Mouse (Mus musculus): ENCODE measurements around the gene Mrtfb. TPM values are rescaled to one million over a fixed set of nuclear protein-coding genes. Genes with fewer than 3 reads are reported as not detected.

Mrtfb gene
- polyA plus RNA-seq, 1 experiment: 0.49 TPM

- TF ChIP-seq FLI1 (IDR thresholded peaks at IDR 0.05; ENCODE audit: low read length): no peak
- no peak for TF ChIP-seq GATA1 (IDR thresholded peaks at IDR 0.05; ENCODE audit: borderline replicate concordance, low read length)
- no peaks in the 10 kb centered on the region for H3K36me3 ChIP-seq (replicated peaks; ENCODE audit: low read length)
- H3K4me3 ChIP-seq (replicated peaks): no peak overlapping the region
- no peaks in the 10 kb centered on the region; the same call in 1 of the 2 replicates for H3K9me3 ChIP-seq
- H3K4me1 ChIP-seq: peaks cover 15% of the 10 kb centered on the region
- H3K27me3 ChIP-seq (replicated peaks): no peaks in the 10 kb centered on the region
Observed at GRCm38 (mm10) chr16:13313096-13313719, 56.9 kb downstream of the Mrtfb start.

GRCm38 (mm10) chr16:13323751-13324150, 67.5 kb downstream of the Mrtfb start:
- Histone ChIP-seq H3K27me3 (replicated peaks) (no peaks in the 10 kb centered on the region), H3K9me3 (no peaks in the 10 kb centered on the region), H3K36me3 (replicated peaks; ENCODE audit: low read length) (peaks cover 17% of the 10 kb centered on the region), H3K4me3 (replicated peaks) (no peak overlapping the region), H3K4me1 (no peaks in the 10 kb centered on the region)
- TF ChIP-seq GATA1 (IDR thresholded peaks at IDR 0.05; ENCODE audit: borderline replicate concordance, low read length) (no peak), FLI1 (IDR thresholded peaks at IDR 0.05; ENCODE audit: low read length) (no peak)

- peaks cover 17% of the 10 kb centered on the region for H3K36me3 ChIP-seq (replicated peaks; ENCODE audit: low read length)
- H3K27me3 ChIP-seq (replicated peaks): no peaks in the 10 kb centered on the region
- no peaks in the 10 kb centered on the region for H3K9me3 ChIP-seq
- peaks cover 10% of the 10 kb centered on the region for H3K4me1 ChIP-seq
- TF ChIP-seq FLI1 (IDR thresholded peaks at IDR 0.05; ENCODE audit: low read length): no peak
- TF ChIP-seq GATA1 (IDR thresholded peaks at IDR 0.05; ENCODE audit: borderline replicate concordance, low read length): no peak
- no peak overlapping the region for H3K4me3 ChIP-seq (replicated peaks)
Observed at GRCm38 (mm10) chr16:13326622-13327021, 70.3 kb downstream of the Mrtfb start.

DNA sequence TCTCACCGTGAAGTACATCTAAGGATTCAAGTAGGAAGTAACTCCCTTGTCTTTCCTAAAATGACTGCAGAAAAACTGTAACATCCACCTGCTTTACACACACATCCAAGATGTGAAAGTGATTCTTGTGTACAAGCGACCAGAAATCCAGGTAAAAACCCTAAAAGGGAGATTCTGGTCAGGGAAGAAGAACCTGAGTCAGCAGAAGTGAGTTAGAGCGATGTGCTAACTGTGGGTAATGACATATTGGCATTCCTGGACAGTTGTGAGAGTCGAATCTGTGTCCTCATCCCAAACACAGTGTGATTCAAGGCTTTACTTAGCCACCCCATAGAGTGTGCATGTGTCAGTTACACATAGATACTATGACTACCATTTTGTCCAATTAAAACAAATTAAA, 72.4 kb downstream of the Mrtfb start:
- Histone ChIP-seq H3K27me3 (replicated peaks) (no peaks in the 10 kb centered on the region), H3K4me1 (peaks cover 14% of the 10 kb centered on the region), H3K4me3 (replicated peaks) (no peak overlapping the region), H3K36me3 (replicated peaks; ENCODE audit: low read length) (peaks cover 17% of the 10 kb centered on the region), H3K9me3 (no peaks in the 10 kb centered on the region)
- TF ChIP-seq GATA1 (IDR thresholded peaks at IDR 0.05; ENCODE audit: borderline replicate concordance, low read length): no peak
- TF ChIP-seq FLI1 (IDR thresholded peaks at IDR 0.05; ENCODE audit: low read length): no peak

DNA sequence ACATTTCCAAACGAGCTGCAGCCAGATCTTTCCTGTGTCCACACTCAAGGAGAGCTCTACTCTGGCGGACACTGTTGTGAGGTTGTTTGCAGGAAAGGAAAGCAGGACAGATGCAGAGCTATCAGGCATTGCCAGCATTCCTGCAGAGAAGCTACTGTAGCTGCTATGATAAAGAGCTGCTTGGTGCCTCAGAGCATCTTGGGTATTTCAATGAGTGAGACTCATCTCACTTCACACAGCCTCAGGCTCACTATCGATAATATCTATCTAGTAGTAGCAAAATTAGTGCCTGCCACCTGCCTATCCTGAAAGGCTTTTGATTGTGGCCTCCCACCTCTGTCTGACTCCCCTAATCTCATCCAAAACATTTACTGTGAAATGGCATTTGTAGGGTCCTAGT, 73.4 kb downstream of the Mrtfb start:
- no peak overlapping the region for H3K4me3 ChIP-seq (replicated peaks)
- TF ChIP-seq GATA1 (IDR thresholded peaks at IDR 0.05; ENCODE audit: borderline replicate concordance, low read length): no peak

GRCm38 (mm10) chr16:13330221-13330659, 74.0 kb downstream of the Mrtfb start:
- Histone ChIP-seq H3K4me1 (peaks cover 14% of the 10 kb centered on the region), H3K9me3 (no peaks in the 10 kb centered on the region), H3K27me3 (replicated peaks) (no peaks in the 10 kb centered on the region), H3K36me3 (replicated peaks; ENCODE audit: low read length) (peaks cover 17% of the 10 kb centered on the region), H3K4me3 (replicated peaks) (no peak overlapping the region)
- no peak for TF ChIP-seq FLI1 (IDR thresholded peaks at IDR 0.05; ENCODE audit: low read length)
- TF ChIP-seq GATA1 (IDR thresholded peaks at IDR 0.05; ENCODE audit: borderline replicate concordance, low read length): no peak

More for the DNA sequence above, 73.4 kb downstream of the Mrtfb start:
- no peaks in the 10 kb centered on the region for H3K27me3 ChIP-seq (replicated peaks)
- H3K36me3 ChIP-seq (replicated peaks; ENCODE audit: low read length): peaks cover 17% of the 10 kb centered on the region
- no peaks in the 10 kb centered on the region for H3K9me3 ChIP-seq
- H3K4me1 ChIP-seq: peaks cover 14% of the 10 kb centered on the region

DNA sequence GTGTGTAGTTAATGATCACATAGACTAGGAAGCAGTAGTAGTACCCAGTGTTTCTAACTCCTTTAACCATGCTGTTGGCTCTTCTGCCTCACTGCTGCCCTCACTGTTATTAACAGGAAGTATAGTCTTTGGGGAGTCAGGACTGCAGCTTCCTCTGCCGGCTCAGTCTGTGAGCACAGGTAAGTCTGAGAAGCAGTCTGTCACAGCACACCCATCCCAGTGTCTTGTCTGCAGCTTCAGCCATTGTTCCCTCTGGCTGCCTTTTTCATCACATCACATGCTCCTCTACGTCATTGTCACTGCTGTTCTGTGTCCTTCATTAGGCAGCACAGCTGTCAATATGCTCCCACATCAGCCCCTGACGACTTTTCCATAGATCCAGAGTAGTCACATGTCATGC, 75.6 kb downstream of the Mrtfb start:
- H3K4me1 ChIP-seq: peaks cover 17% of the 10 kb centered on the region
- TF ChIP-seq FLI1 (IDR thresholded peaks at IDR 0.05; ENCODE audit: low read length): no peak
- TF ChIP-seq GATA1 (IDR thresholded peaks at IDR 0.05; ENCODE audit: borderline replicate concordance, low read length): no peak
- H3K27me3 ChIP-seq (replicated peaks): no peaks in the 10 kb centered on the region
- H3K36me3 ChIP-seq (replicated peaks; ENCODE audit: low read length): peaks cover 11% of the 10 kb centered on the region
- no peaks in the 10 kb centered on the region for H3K9me3 ChIP-seq
- H3K4me3 ChIP-seq (replicated peaks): no peak overlapping the region

DNA sequence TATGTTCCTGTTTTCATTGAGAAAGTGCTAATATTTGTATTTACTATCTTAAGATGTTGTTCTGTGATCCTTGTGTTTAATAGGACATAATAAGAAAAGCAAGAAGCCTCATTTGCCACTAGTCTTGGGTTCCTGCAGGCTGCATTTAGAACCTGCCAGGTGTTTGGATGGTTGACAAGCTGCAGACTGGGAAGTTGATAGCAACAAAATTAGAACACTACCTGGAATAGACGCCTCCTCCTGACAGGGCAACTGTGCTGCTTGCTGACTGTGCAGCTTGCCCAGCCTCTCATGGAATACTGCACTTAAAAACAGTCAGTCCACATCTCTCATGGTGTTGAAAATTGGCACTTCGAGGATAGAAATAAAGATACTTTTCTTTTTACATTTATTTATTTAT, 76.3 kb downstream of the Mrtfb start:
- TF ChIP-seq GATA1 (IDR thresholded peaks at IDR 0.05; ENCODE audit: borderline replicate concordance, low read length): no peak
- no peak for TF ChIP-seq FLI1 (IDR thresholded peaks at IDR 0.05; ENCODE audit: low read length)
- Histone ChIP-seq H3K36me3 (replicated peaks; ENCODE audit: low read length) (peaks cover 4% of the 10 kb centered on the region), H3K9me3 (no peaks in the 10 kb centered on the region), H3K4me1 (peaks cover 23% of the 10 kb centered on the region), H3K4me3 (replicated peaks) (no peak overlapping the region), H3K27me3 (replicated peaks) (no peaks in the 10 kb centered on the region)

DNA sequence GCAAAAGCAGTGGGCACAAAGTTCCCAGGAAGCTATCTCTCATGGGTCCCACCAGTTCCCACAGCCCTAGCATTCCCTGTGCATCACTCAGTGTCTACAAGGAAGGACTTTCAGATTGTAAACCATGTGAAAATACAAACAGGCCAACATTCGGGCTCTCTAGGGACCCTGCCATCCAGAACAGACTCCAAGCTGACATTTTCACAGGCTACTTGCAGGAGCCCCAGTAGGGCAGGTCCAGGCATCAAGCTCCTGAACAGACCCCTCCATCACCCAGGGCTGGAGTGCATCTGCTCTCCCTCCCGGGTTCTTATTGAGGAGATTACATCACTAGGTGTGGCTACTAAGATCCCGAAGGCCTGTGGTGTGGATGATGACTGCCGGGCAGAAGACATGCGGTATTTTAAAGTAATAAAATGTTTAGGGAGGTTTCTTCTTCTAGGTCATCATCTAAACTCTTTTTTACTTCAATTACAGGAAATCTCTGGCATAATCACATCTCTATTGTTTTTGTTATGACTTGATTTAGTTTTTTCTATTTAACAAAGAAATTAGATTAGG, 77.6 kb downstream of the Mrtfb start:
- H3K4me1 ChIP-seq: peaks cover 30% of the 10 kb centered on the region

DNA sequence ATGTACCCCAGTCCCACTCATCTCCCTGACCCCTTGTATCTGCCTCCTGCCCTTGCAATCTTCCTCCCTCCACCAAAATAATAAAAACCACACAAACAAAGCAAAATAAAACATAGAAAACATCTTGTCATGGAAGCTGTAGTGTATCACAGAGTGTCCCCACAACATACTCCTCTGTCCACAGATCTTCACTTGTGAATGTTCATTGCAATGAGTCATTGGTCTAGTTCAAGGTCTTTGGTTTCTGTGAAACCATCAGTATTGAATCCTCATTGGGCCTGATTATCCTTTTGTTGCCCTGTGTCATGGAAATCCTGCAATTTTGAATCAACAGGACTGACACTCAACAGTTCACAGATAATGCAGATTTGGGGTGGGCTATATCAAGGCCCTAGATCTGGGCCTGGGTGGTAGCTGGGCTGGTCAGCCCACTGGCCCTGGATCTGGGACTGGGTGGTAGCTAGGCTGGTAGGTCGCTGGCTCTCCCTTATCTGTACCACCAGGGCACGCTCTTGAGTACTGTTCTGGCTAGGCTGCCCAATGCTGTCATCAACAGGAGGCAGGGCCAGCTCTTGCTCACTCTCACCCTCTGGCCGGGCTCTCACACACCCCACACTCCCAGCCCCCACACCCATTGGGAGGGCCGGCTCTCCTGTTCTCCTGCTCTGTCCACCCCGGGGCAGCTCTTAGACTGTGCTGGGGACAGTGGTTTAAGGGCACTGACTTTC, 80.4 kb downstream of the Mrtfb start:
- Histone ChIP-seq H3K36me3 (replicated peaks; ENCODE audit: low read length) (no peaks in the 10 kb centered on the region), H3K27me3 (replicated peaks) (no peaks in the 10 kb centered on the region), H3K9me3 (no peaks in the 10 kb centered on the region), H3K4me1 (peaks cover 20% of the 10 kb centered on the region), H3K4me3 (replicated peaks) (no peak overlapping the region)
- no peak for TF ChIP-seq GATA1 (IDR thresholded peaks at IDR 0.05; ENCODE audit: borderline replicate concordance, low read length)
- no peak for TF ChIP-seq FLI1 (IDR thresholded peaks at IDR 0.05; ENCODE audit: low read length)

More for the DNA sequence above, 77.6 kb downstream of the Mrtfb start:
- Histone ChIP-seq H3K9me3 (no peaks in the 10 kb centered on the region), H3K4me3 (replicated peaks) (no peak overlapping the region), H3K27me3 (replicated peaks) (no peaks in the 10 kb centered on the region), H3K36me3 (replicated peaks; ENCODE audit: low read length) (no peaks in the 10 kb centered on the region)
- TF ChIP-seq GATA1 (IDR thresholded peaks at IDR 0.05; ENCODE audit: borderline replicate concordance, low read length): no peak
- no peak for TF ChIP-seq FLI1 (IDR thresholded peaks at IDR 0.05; ENCODE audit: low read length)

Measured in megakaryocyte, embryonic 14.5 days (primary cell).